Mouse (Mus musculus) intestine, postnatal 0 days (tissue): ENCODE measurements around the gene Itk. TPM values are rescaled to one million over a fixed set of nuclear protein-coding genes. Genes with fewer than 3 reads are reported as not detected.
A peak's percentile ranks its signal among the peaks of the same experiment; 100 is the strongest.

Experiments used
- ATAC-seq: fragments of 200-750 bp; cut with Nextera tagmentation; 2 replicates; pipeline ENCODE4 v1.8.0; 2017; ENCODE audit warnings: mild to moderate bottlenecking, moderate TSS enrichment, moderate library complexity
- H3K27ac ChIP-seq: fragments of 300-500 bp; sonication (generic); 2 replicates; pipeline ENCODE4 v1.5.1; 2014; ENCODE audit warnings: mild to moderate bottlenecking, low read depth, low read length, moderate library complexity
- H3K27me3 ChIP-seq: fragments of 300-500 bp; sonication (generic); replicated peaks from 2 replicates; pipeline ENCODE4 v1.6.1; 2014; ENCODE audit warnings: low read length, mixed read lengths; ENCODE audit not compliant: control insufficient read depth, insufficient read depth
- H3K36me3 ChIP-seq: fragments of 300-500 bp; sonication (generic); 2 replicates; pipeline ENCODE4 v1.6.1; 2014; ENCODE audit warnings: mild to moderate bottlenecking, moderate library complexity; ENCODE audit not compliant: control insufficient read depth, insufficient read depth
- H3K4me1 ChIP-seq: fragments of 300-500 bp; sonication (generic); replicated peaks from 2 replicates; pipeline ENCODE4 v1.6.1; 2014; ENCODE audit warnings: antibody characterized with exemption, low read length, mixed read lengths; ENCODE audit not compliant: control insufficient read depth, insufficient read depth
- H3K4me2 ChIP-seq: fragments of 300-500 bp; sonication (generic); replicated peaks from 2 replicates; pipeline ENCODE4 v1.6.1; 2014; ENCODE audit warnings: low read depth, mild to moderate bottlenecking, moderate library complexity
- H3K4me3 ChIP-seq: fragments of 300-500 bp; sonication (generic); 2 replicates; pipeline ENCODE4 v1.5.1; 2014; ENCODE audit warnings: low read depth, low read length
- H3K9ac ChIP-seq: fragments of 300-500 bp; sonication (generic); 2 replicates; pipeline ENCODE4 v1.6.1; 2014; ENCODE audit warnings: mild to moderate bottlenecking, low read depth, low read length
- H3K9me3 ChIP-seq: fragments of 300-500 bp; sonication (generic); 2 replicates; pipeline ENCODE4 v1.6.1; 2016; ENCODE audit warnings: mixed run types; ENCODE audit not compliant: control insufficient read depth
- CTCF ChIP-seq: sonication (generic); IDR thresholded peaks from 2 replicates; pipeline ENCODE4 v1.5.1; 2016; ENCODE audit warnings: low read depth, mild to moderate bottlenecking, control low read depth, antibody characterized with exemption, moderate library complexity
- WGBS: fragments of 180-500 bp; shearing (Covaris S2); extraction: QIAGEN DNeasy Blood & Tissue Kit; methylation state at CpG from one replicate; pipeline ENCODE4 v1.1.7; 2014; 5-methylcytosine and 5-hydroxymethylcytosine counted together
- polyA plus RNA-seq: library from polyadenylated mRNA; unstranded; fragments of >200 nt; fragmentation: Nextera tagmentation; extraction: Ambion mirVana; gene quantifications from 2 replicates; pipeline ENCODE4 v1.2.1, GENCODE M21; 2015

Itk gene
- polyA plus RNA-seq, 1 experiment from 2014 or later: 0.09 TPM

- TF ChIP-seq CTCF: peak; percentile 68
- H3K9me3 ChIP-seq: no peaks in the 10 kb centered on the region
- H3K4me3 ChIP-seq: no peak overlapping the region
- WGBS: 42% methylated on average over 5 of the region's 5 CpGs
- H3K36me3 ChIP-seq: no peaks in the 10 kb centered on the region
- H3K27ac ChIP-seq: no peak overlapping the region
- ATAC-seq: peak; percentile 59; the same call in 1 of the 2 replicates
- H3K9ac ChIP-seq: no peak overlapping the region
- no peak overlapping the region for H3K4me2 ChIP-seq
- H3K4me1 ChIP-seq: no peaks in the 10 kb centered on the region
- H3K27me3 ChIP-seq: no peaks in the 10 kb centered on the region
These were observed 112.5 kb downstream of the Itk start for GRCm38 (mm10) chr11:46276778-46277177.

DNA sequence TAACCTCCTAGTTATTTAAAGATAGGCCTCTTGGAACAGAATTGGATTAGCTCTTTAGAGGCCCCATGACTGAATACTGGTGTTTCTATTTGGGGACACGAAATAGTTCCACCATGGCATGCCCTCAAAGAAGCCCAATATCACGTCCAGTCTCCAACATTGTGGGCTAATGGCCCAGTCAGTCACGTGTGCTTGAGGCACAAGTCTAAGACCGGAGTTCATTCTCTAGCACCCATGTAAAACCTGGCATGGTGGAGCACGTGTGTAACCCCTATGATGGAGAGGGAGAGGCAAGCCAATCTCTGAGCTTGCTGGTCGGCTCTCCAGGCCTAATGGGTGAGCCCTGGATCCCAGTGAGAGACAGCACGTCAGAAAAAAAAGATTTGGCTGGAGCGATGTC lies 113.1 kb downstream of the Itk start:
- no peak for ATAC-seq
- Histone ChIP-seq H3K36me3 (no peaks in the 10 kb centered on the region), H3K9me3 (no peaks in the 10 kb centered on the region), H3K9ac (no peak overlapping the region), H3K4me3 (no peak overlapping the region), H3K27ac (no peak overlapping the region), H3K27me3 (no peaks in the 10 kb centered on the region), H3K4me1 (no peaks in the 10 kb centered on the region), H3K4me2 (no peak overlapping the region)
- WGBS: 90% methylated on average over 8 of the region's 8 CpGs
- TF ChIP-seq CTCF: no peak

- Histone ChIP-seq H3K9ac (no peak overlapping the region), H3K4me3 (no peak overlapping the region), H3K36me3 (no peaks in the 10 kb centered on the region), H3K4me2 (no peak overlapping the region), H3K9me3 (no peaks in the 10 kb centered on the region), H3K27me3 (no peaks in the 10 kb centered on the region), H3K4me1 (no peaks in the 10 kb centered on the region), H3K27ac (no peak overlapping the region)
- ATAC-seq: no peak
- WGBS: 9% methylated on average over 6 of the region's 6 CpGs
- peak; percentile 89 for TF ChIP-seq CTCF
These were observed 114.0 kb downstream of the Itk start for GRCm38 (mm10) chr11:46275302-46275701.

Other genes with a start within 250 kb of the Itk start
- gene Nipal4, start 223.0 kb downstream of the Itk start, polyA plus RNA-seq: 2.1 and 2.9 TPM in 2 replicates
- 0.10 and 0.17 TPM in 2 replicates for gene Fndc9, start 154.0 kb downstream of the Itk start, polyA plus RNA-seq
- 1.9 and 2.0 TPM in 2 replicates for gene Cyfip2, start 76.7 kb downstream of the Itk start, polyA plus RNA-seq
- gene Fam71b, start 7.0 kb upstream of the Itk start, polyA plus RNA-seq: not detected in 2 replicates
- gene Med7, start 47.4 kb upstream of the Itk start, polyA plus RNA-seq: 40.6 and 43.0 TPM in 2 replicates
- 0.21 and 0.22 TPM in 2 replicates for gene Havcr2, start 65.4 kb upstream of the Itk start, polyA plus RNA-seq
- not detected in 2 replicates for gene Gm12169, start 134.7 kb upstream of the Itk start, polyA plus RNA-seq
- not detected in 2 replicates for gene BC053393, start 182.0 kb upstream of the Itk start, polyA plus RNA-seq
- not detected in 2 replicates for gene Dppa1, start 239.7 kb upstream of the Itk start, polyA plus RNA-seq